Mouse (Mus musculus) frontal cortex, adult 2 months (tissue): ENCODE data around the gene Ina. TPM values are rescaled to one million over a fixed set of nuclear protein-coding genes. Genes with fewer than 3 reads are reported as not detected.
"Not testable (repeated sequence)": the region's sequence is repeated elsewhere in the genome, so short reads cannot be mapped to it uniquely, and the experiment has no call there.

Experiments
- DNase-seq, 2 experiments: peaks; one replicate each; pipeline ENCODE4 v3.0.0; 2022; ENCODE audit warnings: low spot score in 1 of 2; ENCODE audit errors: extremely low spot score in 1 of 2
- polyA plus RNA-seq: library from polyadenylated mRNA; depleted of rRNA; stranded (reverse); fragments of >200 nt; gene quantifications from 2 replicates; pipeline ENCODE4 v1.2.3, GENCODE M21; 2012

Ina gene
- polyA plus RNA-seq, 1 experiment, result 93.5 TPM

DNA sequence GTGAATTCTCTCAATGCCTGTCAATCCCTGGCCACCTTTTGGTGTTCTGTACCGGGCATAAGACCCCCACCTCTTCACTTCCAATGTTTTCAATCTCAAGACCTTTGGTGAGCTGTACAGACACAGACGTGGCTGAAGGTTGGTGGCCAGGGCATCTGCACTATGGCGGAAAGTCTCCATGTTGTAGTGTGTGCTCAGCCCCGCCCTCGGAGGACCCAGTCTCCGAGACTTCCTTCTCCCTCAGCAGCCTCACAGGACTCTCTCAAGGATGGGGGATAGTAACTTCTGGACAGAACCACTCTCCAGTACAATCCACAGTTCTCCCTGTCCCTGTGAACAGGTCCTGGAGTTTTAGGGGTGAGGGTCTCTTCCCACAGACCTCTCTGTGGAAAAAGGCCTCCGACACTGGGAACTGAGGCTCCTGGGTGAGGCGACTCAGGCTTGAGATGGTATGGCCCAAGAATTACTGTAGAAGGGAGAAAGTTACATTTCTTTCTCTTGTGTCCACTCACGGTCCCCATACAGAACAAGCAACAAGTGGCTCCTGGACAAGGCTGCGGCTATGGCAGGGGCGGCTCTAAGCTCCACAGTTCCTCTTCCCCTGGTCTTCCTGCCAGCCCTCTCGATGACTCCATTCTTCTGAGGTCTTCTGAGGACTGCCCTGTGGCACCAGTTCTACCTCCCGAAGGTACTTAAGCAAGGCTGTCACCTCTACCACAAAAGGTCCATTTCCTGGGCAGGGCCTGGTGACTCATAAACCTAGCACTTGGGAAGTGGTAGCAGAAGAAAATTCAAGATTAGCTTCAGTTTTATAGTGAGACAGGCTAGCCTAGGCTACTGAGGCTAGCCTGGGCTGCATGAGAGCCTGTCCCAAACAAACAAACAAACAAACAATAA, 29.5 kb upstream of the Ina start:
- DNase-seq, result no peak

DNA sequence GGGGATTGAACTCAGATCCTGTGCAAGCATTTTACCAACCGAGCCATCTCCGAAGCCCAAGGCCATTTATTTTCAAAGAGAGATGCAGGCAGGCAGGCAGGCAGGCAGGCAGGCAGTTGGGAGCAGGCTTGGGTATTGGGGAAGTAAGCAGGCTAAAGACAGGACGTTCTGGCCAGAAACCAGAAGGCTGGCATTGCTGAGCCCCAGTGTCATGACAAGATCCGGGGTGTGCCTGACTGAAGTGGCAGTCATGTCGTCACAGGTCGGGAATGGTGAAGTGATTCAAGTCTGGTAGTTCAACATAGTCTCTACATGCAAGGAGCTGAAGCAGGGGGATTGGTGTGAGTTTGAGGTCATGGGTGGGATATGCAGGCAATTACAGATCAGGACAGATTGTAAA, 26.9 kb upstream of the Ina start:
- no peak for DNase-seq

DNA sequence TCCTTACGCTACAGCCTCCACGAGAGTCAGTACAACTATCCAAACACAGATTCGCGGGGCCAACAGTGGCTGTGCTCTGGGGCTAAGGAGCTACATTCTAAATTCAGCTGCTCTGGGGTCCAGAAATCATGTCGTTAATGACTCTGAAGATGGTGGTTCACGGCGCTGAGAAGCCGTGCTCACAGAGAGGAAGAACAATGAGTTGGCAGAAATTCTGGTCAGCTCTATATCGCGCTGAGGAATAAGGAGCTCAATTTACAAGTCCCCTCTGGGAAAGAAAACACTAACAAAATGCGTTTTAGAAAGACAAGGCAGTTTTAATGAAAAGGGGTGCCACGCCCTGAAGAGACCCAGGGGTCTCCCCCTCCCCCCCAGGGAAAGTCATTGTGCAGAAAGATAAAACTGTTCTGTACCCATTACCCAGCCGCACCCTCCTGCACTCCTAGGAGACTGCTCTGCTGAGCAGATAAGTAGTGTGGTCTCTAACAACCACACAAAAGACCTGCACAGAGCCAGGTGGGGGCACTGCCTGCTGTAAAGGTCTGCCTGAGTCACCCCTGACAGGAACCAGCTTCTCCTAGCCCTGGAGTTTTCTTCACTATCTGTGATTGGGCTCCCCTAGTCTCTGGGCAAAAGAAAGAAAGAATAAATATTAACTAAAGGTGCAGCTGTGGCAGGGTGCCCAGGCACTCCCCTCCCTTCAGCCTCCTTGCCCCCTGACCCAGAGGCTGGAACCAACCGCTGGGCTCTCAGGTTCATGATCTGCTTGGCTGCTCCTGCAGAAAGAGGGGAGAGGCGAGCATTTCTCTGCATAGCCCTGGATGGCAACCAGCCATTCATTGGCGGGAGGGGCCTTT, 26.0 kb upstream of the Ina start:
- DNase-seq, result no peak

DNA sequence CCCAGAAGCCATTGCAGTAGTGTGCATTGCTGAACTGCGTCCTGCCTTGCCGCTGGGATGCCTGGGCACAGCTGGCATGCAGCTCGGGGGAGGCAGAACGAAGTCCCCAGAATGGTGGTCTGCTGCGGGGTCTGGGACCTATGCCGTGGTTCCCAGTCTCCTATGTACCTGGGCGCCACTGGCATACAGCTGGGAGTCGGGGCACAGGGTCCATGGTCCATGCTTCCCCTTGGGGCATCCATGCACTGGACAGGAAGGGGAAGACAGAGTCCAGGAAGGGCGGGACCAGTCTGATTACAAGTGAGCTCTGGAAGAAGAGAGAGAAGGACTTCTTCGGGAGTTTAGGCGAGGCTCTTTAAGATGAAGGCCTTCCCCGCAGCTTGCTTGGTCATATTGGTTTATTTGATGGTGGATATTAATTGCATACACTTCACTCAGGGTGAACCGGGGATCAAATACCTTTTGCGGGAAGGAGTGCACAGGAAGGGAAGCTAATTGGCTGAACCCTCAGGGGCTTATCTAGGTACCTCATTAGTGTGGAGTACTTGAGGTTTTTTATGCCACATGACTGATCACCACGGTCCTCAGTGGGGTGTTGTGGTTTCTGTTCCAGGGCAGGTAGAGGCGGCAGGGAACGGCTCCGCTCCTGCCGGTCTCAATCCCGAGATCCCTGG, 24.9 kb upstream of the Ina start:
- no peak for DNase-seq

DNA sequence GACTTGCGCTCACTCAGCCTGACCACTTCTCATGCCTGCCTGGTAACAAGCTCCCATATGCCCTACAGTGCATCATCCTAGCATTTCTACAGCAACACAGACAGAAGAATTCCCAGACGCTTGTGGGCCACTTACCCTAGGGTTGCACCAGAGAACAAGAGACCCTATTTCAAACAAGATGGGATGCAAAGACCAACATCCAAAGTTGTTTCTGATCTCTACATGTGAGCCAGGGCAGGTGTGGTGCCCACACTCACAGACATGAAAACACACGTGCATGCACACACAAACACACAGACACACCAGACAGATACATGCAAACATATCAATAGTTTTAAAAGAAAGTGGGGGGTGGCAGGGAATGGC, 24.4 kb upstream of the Ina start:
- DNase-seq, result no peak

DNA sequence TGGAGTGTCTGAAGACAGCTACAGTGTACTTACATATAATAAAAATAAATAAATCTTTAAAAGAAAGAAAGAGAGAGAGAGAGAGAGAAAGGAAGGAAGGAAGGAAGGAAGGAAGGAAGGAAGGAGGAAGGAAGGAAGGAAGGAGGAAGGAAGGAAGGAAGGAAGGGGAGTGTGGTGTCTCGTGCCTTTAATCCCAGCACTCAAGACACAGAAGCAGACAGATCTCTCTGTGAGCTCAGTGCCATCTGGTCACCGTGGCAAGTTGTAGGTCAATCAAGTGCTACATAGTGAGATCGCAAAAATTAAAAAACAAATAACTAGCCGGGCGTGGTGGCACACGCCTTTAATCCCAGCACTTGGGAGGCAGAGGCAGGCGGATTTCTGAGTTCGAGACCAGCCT, 23.9 kb upstream of the Ina start:
- DNase-seq, result not testable (repeated sequence)

DNA sequence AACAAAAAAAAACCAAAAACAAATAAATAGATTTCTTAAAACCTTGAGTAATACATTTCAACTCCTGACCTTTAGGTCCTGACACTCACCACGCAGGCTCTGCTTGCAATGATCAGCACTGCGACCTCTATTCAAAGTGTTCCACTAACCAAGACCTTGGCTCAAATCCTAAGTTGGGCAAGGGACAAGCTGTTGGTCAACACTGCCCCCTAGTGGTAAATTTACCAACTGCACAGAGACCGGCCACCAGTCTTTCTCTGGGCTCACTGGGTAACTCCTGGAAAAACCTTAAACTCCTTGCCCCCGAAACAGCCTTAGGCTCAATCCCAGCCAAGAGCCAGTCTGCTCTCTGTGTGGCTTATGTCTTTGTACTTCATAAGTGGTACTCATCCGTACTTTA, 23.4 kb upstream of the Ina start:
- peak in 1 of 2 experiments; percentile 90 for DNase-seq

DNA sequence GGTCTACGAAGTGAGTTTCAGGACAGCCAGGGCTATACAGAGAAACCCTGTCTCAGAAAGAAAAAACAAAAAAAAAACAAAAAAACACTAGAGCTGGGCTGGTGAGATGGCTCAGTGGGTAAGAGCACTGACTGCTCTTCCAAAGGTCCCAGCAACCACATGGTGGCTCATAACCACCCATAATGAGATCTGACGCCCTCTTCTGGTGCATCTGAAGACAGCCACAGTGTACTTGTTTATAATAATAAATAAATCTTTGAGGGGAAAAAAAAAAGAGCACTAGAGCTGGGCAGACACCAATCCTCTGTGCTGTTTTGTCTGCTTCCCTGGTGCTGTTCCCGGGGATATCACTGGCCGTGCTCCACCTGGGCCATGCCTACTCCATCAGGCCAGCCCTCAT, 22.2 kb upstream of the Ina start:
- DNase-seq, result not testable (repeated sequence)

DNA sequence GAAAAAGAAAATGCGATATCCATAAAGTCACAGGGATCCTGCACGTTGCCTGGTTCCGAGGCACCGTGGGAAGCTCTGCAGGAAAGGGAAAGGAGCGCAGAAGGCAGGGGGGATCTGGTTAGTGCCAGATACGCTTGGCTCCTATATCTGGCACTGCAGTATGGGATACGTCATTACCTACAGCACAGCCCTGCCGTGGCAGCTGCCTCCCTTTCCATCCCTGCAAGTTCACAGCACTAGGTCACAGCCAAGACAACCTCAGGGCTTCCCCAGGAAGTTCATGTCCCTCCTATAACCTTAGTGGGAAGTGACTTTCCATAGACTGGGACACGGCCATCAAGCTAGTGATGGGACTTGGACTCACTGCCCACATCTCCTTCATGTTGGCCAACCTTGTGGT, 18.4 kb upstream of the Ina start:
- no peak for DNase-seq

DNA sequence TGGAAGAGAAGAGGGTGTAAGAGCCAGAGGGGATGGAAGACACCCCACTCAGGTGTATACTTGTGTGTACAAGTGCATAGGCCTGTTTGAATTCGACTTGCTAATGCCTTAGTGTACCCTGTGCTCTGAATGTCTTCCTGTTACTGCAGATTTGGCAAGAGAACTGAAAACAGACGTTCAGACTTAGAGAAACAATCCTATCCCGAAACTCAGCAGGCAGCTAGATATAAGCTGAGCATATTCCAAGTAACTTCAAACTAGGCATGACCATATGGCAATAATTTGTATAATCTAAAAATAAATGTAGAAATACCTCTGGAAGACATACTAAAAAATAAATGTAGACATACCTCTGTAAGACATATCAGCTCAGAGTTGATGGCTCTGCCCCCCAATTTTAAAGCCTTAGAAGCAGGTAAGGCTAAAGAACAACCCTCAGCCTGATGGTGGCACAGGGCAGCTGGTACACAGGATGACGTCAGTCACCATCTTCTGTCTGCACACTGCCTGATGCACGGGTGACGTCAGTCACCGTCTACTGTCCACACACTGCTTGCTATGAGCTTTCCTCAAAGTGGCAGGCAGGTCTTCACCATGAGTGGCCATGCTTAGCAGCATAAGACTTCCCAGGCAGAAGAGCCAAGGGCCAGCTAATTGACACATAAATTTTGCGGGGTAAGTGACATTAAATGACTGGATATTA, 16.2 kb upstream of the Ina start:
- DNase-seq, result no peak

DNA sequence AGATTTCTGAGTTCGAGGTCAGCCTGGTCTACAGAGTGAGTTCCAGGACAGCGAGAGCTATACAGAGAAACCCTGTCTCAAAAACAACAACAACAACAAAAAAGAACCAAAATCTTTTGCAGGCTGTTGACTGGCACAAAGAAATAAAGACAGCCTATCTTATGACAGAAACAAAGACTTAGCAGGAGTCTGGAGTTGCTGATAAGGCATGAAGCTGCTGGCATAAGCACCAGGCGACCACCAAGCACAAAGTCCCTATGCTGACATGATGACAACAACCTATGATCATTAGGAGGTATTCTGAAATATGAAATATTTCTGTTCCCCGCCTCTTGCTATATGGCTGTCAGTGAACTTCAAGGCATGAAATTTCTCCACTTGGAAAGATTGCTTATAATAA, 15.5 kb upstream of the Ina start:
- no peak for DNase-seq

DNA sequence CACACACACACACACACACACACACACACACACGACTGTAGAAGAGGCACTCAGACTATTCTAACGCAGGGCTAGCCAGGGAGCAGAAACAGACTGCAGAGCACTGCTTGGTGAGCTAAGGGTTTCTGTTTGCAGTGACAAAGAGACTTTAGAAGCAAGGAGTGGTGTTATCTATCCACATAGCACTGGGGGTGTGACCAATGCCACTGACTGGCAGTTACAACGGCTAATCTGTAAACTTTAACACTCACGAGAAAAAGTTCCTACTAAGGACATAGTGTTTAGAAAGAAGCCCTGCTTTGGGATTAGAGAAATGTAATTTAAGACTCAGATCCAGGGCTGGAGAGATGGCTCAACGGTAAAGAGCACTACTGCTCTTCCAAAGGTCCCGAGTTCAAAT, 14.7 kb upstream of the Ina start:
- DNase-seq, result no peak

DNA sequence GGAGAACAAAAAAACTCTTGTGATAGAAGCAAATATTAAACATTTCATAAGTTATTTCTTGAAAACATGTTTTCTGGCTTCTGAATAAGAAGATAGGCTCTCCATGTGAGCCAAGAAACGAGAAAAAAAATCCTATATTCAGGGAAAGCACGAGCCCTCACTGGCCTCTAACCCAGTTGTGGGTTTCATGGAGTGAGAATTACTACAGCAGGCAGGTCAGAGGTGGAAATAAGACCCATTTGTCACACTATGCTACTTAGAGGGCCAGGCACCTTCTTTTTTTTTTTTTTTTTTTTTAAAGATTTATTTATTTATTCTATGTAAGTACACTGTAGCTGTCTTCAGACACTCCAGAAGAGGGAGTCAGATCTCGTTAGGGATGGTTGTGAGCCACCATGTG, 14.1 kb upstream of the Ina start:
- DNase-seq, result not testable (repeated sequence)

DNA sequence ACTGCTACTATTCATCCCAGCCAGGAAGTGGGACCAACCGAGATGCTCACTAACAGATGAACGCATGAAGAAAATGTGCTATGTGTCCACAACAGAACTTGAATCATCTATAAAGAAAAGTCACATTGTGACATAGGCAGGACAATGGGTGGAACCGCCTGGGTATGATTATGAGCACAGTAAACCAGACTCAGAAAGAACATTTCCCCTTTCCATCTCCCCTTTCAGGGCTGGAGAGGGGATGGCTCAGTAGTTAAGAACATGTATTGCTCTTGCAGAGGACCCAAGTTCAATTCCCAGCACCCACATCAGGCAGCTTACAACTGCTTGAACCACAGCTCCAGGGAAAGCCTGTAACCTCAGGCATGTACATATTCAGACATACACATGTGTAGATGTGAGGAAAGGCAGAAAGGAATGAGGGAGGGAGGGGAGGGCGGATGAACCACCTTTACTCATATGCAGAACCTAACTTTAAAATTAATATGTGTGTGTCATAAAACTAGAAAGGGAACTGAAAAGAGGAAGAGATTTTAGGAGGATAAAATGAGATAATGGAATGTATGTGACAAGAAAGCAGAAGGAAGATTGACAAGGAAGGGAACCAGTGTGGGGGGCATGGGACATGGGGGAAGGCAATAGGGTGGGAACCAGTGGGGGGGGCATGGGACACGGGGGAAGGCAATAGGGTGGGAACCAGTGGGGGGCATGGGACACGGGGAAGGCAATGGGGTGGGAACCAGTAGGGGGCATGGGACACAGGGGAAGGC, 10.6 kb upstream of the Ina start:
- DNase-seq, result no peak

DNA sequence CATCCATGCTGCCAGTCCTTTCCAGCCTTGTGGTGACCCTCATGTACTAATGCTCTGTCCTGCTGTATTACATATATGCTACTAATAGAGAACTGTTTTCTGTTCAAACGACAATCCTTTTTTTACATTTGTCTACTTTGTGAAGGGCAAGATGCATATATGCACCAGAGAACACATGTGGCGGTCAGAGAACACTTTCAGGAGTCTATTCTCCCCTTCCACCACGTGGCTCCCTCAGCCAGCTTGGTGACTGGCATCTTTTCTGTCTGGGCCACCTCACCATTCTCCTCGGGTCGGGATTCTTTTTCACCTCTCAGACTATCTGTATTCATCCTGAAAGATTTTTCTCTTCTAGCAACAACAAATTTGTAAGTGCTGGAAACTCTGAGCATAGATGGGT, 8.6 kb upstream of the Ina start:
- DNase-seq, result no peak

DNA sequence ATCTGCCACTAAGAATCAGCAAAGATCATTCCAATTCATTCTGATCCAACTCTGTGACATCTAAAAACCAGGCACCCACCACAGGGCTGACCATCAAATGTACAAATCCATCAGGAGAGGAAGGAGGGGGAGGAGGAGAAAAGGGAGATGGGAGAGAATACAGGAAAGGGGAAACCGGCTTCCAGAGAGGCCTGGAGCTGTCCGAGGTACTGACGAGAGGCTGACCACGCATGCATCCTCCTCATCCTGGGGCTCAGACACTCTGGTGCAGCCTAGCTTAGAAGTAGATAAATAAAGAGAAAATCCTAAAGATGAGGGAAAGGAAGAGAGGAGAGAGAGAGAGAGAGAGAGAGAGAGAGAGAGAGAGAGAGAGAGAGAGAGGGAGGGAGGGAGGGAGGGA, 8.2 kb upstream of the Ina start:
- no peak for DNase-seq

DNA sequence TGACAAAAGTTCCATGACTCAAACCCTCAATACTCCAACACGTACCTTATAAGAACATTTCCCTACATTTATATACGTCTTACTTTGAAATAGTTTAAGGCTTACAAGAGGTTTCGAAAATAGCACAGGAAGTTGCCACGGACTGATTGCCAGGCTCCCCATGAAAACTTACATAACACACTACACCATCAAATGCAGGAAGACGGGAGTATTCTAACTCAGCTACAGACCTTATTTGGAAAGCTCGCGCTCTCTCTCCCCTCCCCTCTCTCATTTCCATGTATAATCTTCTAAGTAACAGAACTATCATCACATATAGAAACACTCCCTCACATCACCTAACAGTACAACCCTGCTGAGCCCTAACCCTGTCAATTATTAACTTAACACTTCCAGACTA, 5.1 kb upstream of the Ina start:
- DNase-seq, result peak in 1 of 2 experiments; percentile 48

DNA sequence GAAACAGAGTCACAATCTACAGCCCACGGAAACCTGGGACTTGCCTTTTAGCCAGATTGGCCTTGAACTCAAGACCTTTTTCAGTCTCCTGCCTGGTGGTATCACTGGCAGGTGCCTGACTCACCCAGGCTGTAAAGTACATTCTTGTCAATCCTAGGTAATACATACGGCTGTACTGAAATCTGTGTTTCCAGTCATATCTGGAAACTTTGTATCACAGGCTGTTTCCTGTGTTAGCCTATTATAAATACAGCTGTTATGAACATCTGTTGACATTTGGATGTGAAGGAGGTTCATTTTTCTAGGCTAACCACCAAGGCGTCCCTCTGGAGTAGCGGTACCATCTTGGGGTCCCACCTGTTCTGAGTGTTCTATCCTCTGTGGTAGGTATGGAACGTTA, 4.6 kb upstream of the Ina start:
- DNase-seq, result no peak

DNA sequence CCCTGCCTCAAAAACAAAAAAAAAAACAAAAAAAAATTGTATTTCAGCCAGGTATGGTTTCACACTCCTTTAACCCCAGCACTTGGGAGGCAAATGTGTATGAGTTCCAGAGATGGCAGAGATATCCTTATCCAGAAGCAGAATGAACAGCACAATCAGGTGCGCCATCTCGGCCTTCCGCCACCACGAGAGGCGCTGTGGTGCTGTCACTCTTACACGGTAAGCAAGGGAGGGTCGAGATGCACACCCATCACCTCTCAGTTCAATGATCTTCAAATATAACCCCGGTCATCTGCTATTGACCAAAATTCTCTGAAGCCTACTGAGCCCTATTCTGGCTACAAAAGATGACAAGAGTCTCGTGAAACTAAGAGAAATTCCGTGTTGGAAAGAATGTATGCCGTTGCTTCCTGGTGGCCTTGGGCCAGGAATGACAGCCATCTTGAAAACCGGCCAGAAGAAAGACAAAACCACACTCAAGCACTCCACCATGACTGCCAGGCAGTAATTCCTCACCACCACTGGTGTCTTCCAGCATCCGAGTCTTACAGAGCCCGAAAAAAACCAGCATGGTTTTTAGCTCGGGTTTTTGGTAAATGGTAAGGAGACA, 1.9 kb upstream of the Ina start:
- DNase-seq, result no peak
